Mouse (Mus musculus): Measurements from ENCODE around the gene Phb2. TPM values are rescaled to one million over a fixed set of nuclear protein-coding genes. Genes with fewer than 3 reads are reported as not detected.
A peak's percentile ranks its signal among the peaks of the same experiment; 100 is the strongest.

Phb2 gene
- polyA plus RNA-seq, 1 experiment from 2014 or later, result 249 TPM

GRCm38 (mm10) chr6:124740888-124741761 lies 29.0 kb downstream of the Phb2 start, which contains the start of gene Grcc10:
Gene Grcc10 (minus strand): TSS chr6:124741374.
- peak within 1 kb of the TSS; percentile 76 for H3K4me2 ChIP-seq (ENCODE audit: low read length)
- under 1% methylated on average over 41 of the region's 41 CpGs for WGBS
- peaks cover 18% of the 10 kb centered on the region for H3K36me3 ChIP-seq (ENCODE audit: control insufficient read depth, insufficient read depth, low read length)
- H3K4me1 ChIP-seq (ENCODE audit: control insufficient read depth, insufficient read depth, low read depth, low read length), result peaks cover 30% of the 10 kb centered on the region
- peak within 1 kb of the TSS; percentile 92 for H3K9ac ChIP-seq (ENCODE audit: low read depth, low read length)
- ATAC-seq, result peak; percentile 79
- H3K9me3 ChIP-seq (ENCODE audit: control insufficient read depth, low read length), result no peaks in the 10 kb centered on the region
- H3K27ac ChIP-seq (ENCODE audit: low read depth, low read length), result peak within 1 kb of the TSS; percentile 96
- H3K4me3 ChIP-seq (ENCODE audit: low read length), result peak within 1 kb of the TSS; percentile 65
- H3K27me3 ChIP-seq (replicated peaks; ENCODE audit: control insufficient read depth, insufficient read depth, low read length), result no peaks in the 10 kb centered on the region

- Histone ChIP-seq H3K36me3 (ENCODE audit: control insufficient read depth, insufficient read depth, low read length) (peaks cover 20% of the 10 kb centered on the region), H3K4me1 (ENCODE audit: control insufficient read depth, insufficient read depth, low read depth, low read length) (peaks cover 37% of the 10 kb centered on the region), H3K9me3 (ENCODE audit: control insufficient read depth, low read length) (no peaks in the 10 kb centered on the region), H3K4me3 (ENCODE audit: low read length) (peak overlapping the region; percentile 65), H3K27ac (ENCODE audit: low read depth, low read length) (peak overlapping the region; percentile 96), H3K4me2 (ENCODE audit: low read length) (peak overlapping the region; percentile 76), H3K9ac (ENCODE audit: low read depth, low read length) (peak overlapping the region; percentile 92), H3K27me3 (replicated peaks; ENCODE audit: control insufficient read depth, insufficient read depth, low read length) (no peaks in the 10 kb centered on the region)
- ATAC-seq, result no peak
- WGBS, result 64% methylated on average over 3 of the region's 3 CpGs
Measured at GRCm38 (mm10) chr6:124741842-124742241, 29.7 kb downstream of the Phb2 start.

- Histone ChIP-seq H3K9me3 (ENCODE audit: control insufficient read depth, low read length) (no peaks in the 10 kb centered on the region), H3K4me2 (ENCODE audit: low read length) (no peak overlapping the region), H3K27me3 (replicated peaks; ENCODE audit: control insufficient read depth, insufficient read depth, low read length) (no peaks in the 10 kb centered on the region), H3K4me3 (ENCODE audit: low read length) (no peak overlapping the region), H3K36me3 (ENCODE audit: control insufficient read depth, insufficient read depth, low read length) (peaks cover 31% of the 10 kb centered on the region), H3K4me1 (ENCODE audit: control insufficient read depth, insufficient read depth, low read depth, low read length) (peaks cover 37% of the 10 kb centered on the region), H3K9ac (ENCODE audit: low read depth, low read length) (no peak overlapping the region), H3K27ac (ENCODE audit: low read depth, low read length) (no peak overlapping the region)
- ATAC-seq, result no peak
- WGBS, result 92% methylated on average over 15 of the region's 15 CpGs
Measured at GRCm38 (mm10) chr6:124742839-124743514, 30.8 kb downstream of the Phb2 start.

GRCm38 (mm10) chr6:124743647-124744046 lies 31.5 kb downstream of the Phb2 start:
- no peak overlapping the region for H3K4me2 ChIP-seq (ENCODE audit: low read length)
- no peaks in the 10 kb centered on the region for H3K9me3 ChIP-seq (ENCODE audit: control insufficient read depth, low read length)
- no peak for ATAC-seq
- no peak overlapping the region for H3K27ac ChIP-seq (ENCODE audit: low read depth, low read length)
- H3K36me3 ChIP-seq (ENCODE audit: control insufficient read depth, insufficient read depth, low read length), result peaks cover 36% of the 10 kb centered on the region
- H3K9ac ChIP-seq (ENCODE audit: low read depth, low read length), result no peak overlapping the region
- peaks cover 37% of the 10 kb centered on the region for H3K4me1 ChIP-seq (ENCODE audit: control insufficient read depth, insufficient read depth, low read depth, low read length)
- no peaks in the 10 kb centered on the region for H3K27me3 ChIP-seq (replicated peaks; ENCODE audit: control insufficient read depth, insufficient read depth, low read length)
- WGBS, result 90% methylated on average over 8 of the region's 8 CpGs
- H3K4me3 ChIP-seq (ENCODE audit: low read length), result no peak overlapping the region

- H3K4me2 ChIP-seq (ENCODE audit: low read length), result peak overlapping the region; percentile 91
- peak overlapping the region; percentile 89 for H3K9ac ChIP-seq (ENCODE audit: low read depth, low read length)
- peak overlapping the region; percentile 76 for H3K27ac ChIP-seq (ENCODE audit: low read depth, low read length)
- 66% methylated on average over 26 of the region's 26 CpGs for WGBS
- H3K27me3 ChIP-seq (replicated peaks; ENCODE audit: control insufficient read depth, insufficient read depth, low read length), result no peaks in the 10 kb centered on the region
- peaks cover 45% of the 10 kb centered on the region for H3K36me3 ChIP-seq (ENCODE audit: control insufficient read depth, insufficient read depth, low read length)
- ATAC-seq, result no peak; the same call in none of the 2 replicates
- peaks cover 25% of the 10 kb centered on the region for H3K4me1 ChIP-seq (ENCODE audit: control insufficient read depth, insufficient read depth, low read depth, low read length)
- no peaks in the 10 kb centered on the region for H3K9me3 ChIP-seq (ENCODE audit: control insufficient read depth, low read length)
- peak overlapping the region; percentile 54 for H3K4me3 ChIP-seq (ENCODE audit: low read length)
Measured at GRCm38 (mm10) chr6:124744755-124745321, 32.7 kb downstream of the Phb2 start.

- H3K36me3 ChIP-seq (ENCODE audit: control insufficient read depth, insufficient read depth, low read length), result peaks cover 45% of the 10 kb centered on the region
Measured at GRCm38 (mm10) chr6:124745490-124746295, 33.6 kb downstream of the Phb2 start.

GRCm38 (mm10) chr6:124746296-124746605 lies 34.1 kb downstream of the Phb2 start:
- H3K36me3 ChIP-seq (ENCODE audit: control insufficient read depth, insufficient read depth, low read length), result peaks cover 45% of the 10 kb centered on the region
- no peaks in the 10 kb centered on the region for H3K9me3 ChIP-seq (ENCODE audit: control insufficient read depth, low read length)
- H3K4me2 ChIP-seq (ENCODE audit: low read length), result peak overlapping the region; percentile 91
- peak overlapping the region; percentile 89 for H3K9ac ChIP-seq (ENCODE audit: low read depth, low read length)
- H3K4me3 ChIP-seq (ENCODE audit: low read length), result peak overlapping the region; percentile 54
- H3K27me3 ChIP-seq (replicated peaks; ENCODE audit: control insufficient read depth, insufficient read depth, low read length), result no peaks in the 10 kb centered on the region
- H3K4me1 ChIP-seq (ENCODE audit: control insufficient read depth, insufficient read depth, low read depth, low read length), result peaks cover 22% of the 10 kb centered on the region
- ATAC-seq, result peak; percentile 7
- 11% methylated on average over 8 of the region's 8 CpGs for WGBS
- peak overlapping the region; percentile 87 for H3K27ac ChIP-seq (ENCODE audit: low read depth, low read length)

More at GRCm38 (mm10) chr6:124745490-124746295, 33.6 kb downstream of the Phb2 start:
- under 1% methylated on average over 82 of the region's 85 CpGs for WGBS
- peak overlapping the region; percentile 89 for H3K9ac ChIP-seq (ENCODE audit: low read depth, low read length)
- no peaks in the 10 kb centered on the region for H3K27me3 ChIP-seq (replicated peaks; ENCODE audit: control insufficient read depth, insufficient read depth, low read length)
- peak overlapping the region; percentile 54 for H3K4me3 ChIP-seq (ENCODE audit: low read length)
- peak overlapping the region; percentile 91 for H3K4me2 ChIP-seq (ENCODE audit: low read length)
- no peaks in the 10 kb centered on the region for H3K9me3 ChIP-seq (ENCODE audit: control insufficient read depth, low read length)
- ATAC-seq, result peak; percentile 85
- peak overlapping the region; percentile 87 for H3K27ac ChIP-seq (ENCODE audit: low read depth, low read length)
- H3K4me1 ChIP-seq (ENCODE audit: control insufficient read depth, insufficient read depth, low read depth, low read length), result peaks cover 22% of the 10 kb centered on the region

GRCm38 (mm10) chr6:124746654-124747632 lies 34.8 kb downstream of the Phb2 start:
- H3K4me1 ChIP-seq (ENCODE audit: control insufficient read depth, insufficient read depth, low read depth, low read length), result peaks cover 16% of the 10 kb centered on the region
- peak overlapping the region; percentile 54 for H3K4me3 ChIP-seq (ENCODE audit: low read length)
- peak overlapping the region; percentile 87 for H3K27ac ChIP-seq (ENCODE audit: low read depth, low read length)
- H3K27me3 ChIP-seq (replicated peaks; ENCODE audit: control insufficient read depth, insufficient read depth, low read length), result no peaks in the 10 kb centered on the region
- H3K9ac ChIP-seq (ENCODE audit: low read depth, low read length), result peak overlapping the region; percentile 89
- peak overlapping the region; percentile 91 for H3K4me2 ChIP-seq (ENCODE audit: low read length)
- WGBS, result 86% methylated on average over 7 of the region's 7 CpGs
- H3K36me3 ChIP-seq (ENCODE audit: control insufficient read depth, insufficient read depth, low read length), result peaks cover 45% of the 10 kb centered on the region
- H3K9me3 ChIP-seq (ENCODE audit: control insufficient read depth, low read length), result no peaks in the 10 kb centered on the region
- no peak for ATAC-seq
